Mouse (Mus musculus): ENCODE measurements around the gene Wnk2.

The Wnk2 gene

GRCm38 (mm10) chr13:49143323-49143722 lies 4.5 kb downstream of the Wnk2 start:
- DNase-seq (ENCODE audit: low read depth, low spot score), result no peak

GRCm38 (mm10) chr13:49142396-49142795 lies 5.4 kb downstream of the Wnk2 start:
- DNase-seq (ENCODE audit: low read depth, low spot score), result no peak

- DNase-seq (ENCODE audit: low read depth, low spot score), result no peak
Measured at GRCm38 (mm10) chr13:49140567-49140966, 7.2 kb downstream of the Wnk2 start.

GRCm38 (mm10) chr13:49134491-49134890 lies 13.3 kb downstream of the Wnk2 start:
- DNase-seq (ENCODE audit: low read depth, low spot score), result no peak

- no peak for DNase-seq (ENCODE audit: low read depth, low spot score)
Measured at GRCm38 (mm10) chr13:49133125-49133524, 14.7 kb downstream of the Wnk2 start.

- DNase-seq (ENCODE audit: low read depth, low spot score), result no peak
Measured at GRCm38 (mm10) chr13:49131946-49132687, 15.7 kb downstream of the Wnk2 start.

- no peak for DNase-seq (ENCODE audit: low read depth, low spot score)
Measured at GRCm38 (mm10) chr13:49131342-49131855, 16.4 kb downstream of the Wnk2 start.

- DNase-seq (ENCODE audit: low read depth, low spot score), result peak; percentile 25
Measured at GRCm38 (mm10) chr13:49129845-49130244, 18.0 kb downstream of the Wnk2 start.

- no peak for DNase-seq (ENCODE audit: low read depth, low spot score)
Measured at GRCm38 (mm10) chr13:49129154-49129553, 18.7 kb downstream of the Wnk2 start.

- DNase-seq (ENCODE audit: low read depth, low spot score), result no peak
Measured at GRCm38 (mm10) chr13:49127844-49128631, 19.8 kb downstream of the Wnk2 start.

- no peak for DNase-seq (ENCODE audit: low read depth, low spot score)
Measured at GRCm38 (mm10) chr13:49122106-49122505, 25.7 kb downstream of the Wnk2 start.

GRCm38 (mm10) chr13:49117563-49117962 lies 30.3 kb downstream of the Wnk2 start:
- peak; percentile 63 for DNase-seq (ENCODE audit: low read depth, low spot score)

GRCm38 (mm10) chr13:49114921-49115320 lies 32.9 kb downstream of the Wnk2 start:
- peak; percentile 21 for DNase-seq (ENCODE audit: low read depth, low spot score)

- no peak for DNase-seq (ENCODE audit: low read depth, low spot score)
Measured at GRCm38 (mm10) chr13:49114116-49114515, 33.7 kb downstream of the Wnk2 start.

GRCm38 (mm10) chr13:49113345-49113744 lies 34.5 kb downstream of the Wnk2 start:
- no peak for DNase-seq (ENCODE audit: low read depth, low spot score)

- DNase-seq (ENCODE audit: low read depth, low spot score), result no peak
Measured at GRCm38 (mm10) chr13:49112652-49113051, 35.2 kb downstream of the Wnk2 start.

GRCm38 (mm10) chr13:49109665-49110064 lies 38.1 kb downstream of the Wnk2 start:
- DNase-seq (ENCODE audit: low read depth, low spot score), result no peak

GRCm38 (mm10) chr13:49108119-49108846 lies 39.5 kb downstream of the Wnk2 start:
- no peak for DNase-seq (ENCODE audit: low read depth, low spot score)

- DNase-seq (ENCODE audit: low read depth, low spot score), result no peak
Measured at GRCm38 (mm10) chr13:49103913-49104312, 43.9 kb downstream of the Wnk2 start.

GRCm38 (mm10) chr13:49103235-49103634 lies 44.6 kb downstream of the Wnk2 start:
- no peak for DNase-seq (ENCODE audit: low read depth, low spot score)

- no peak for DNase-seq (ENCODE audit: low read depth, low spot score)
Measured at GRCm38 (mm10) chr13:49100417-49100816, 47.4 kb downstream of the Wnk2 start.

GRCm38 (mm10) chr13:49096826-49097225 lies 51.0 kb downstream of the Wnk2 start:
- no peak for DNase-seq (ENCODE audit: low read depth, low spot score)
